Mouse (Mus musculus) E14TG2a.4 (cell line): ENCODE measurements at regions not wholly inside any gene's neighbourhood (a gene's known extent, or its start where the extent isn't known, plus 50 kb on each side); places are given as distances from the start of the nearest gene placed in this dataset.

Experiments used
- CTCF ChIP-seq: conservative IDR thresholded peaks from 2 replicates; pipeline ENCODE4 v1.5.1; 2014; ENCODE audit warnings: low read length
- NANOG ChIP-seq: IDR thresholded peaks from 2 replicates; pipeline ENCODE4 v1.6.1; 2014; ENCODE audit warnings: borderline replicate concordance, low read length, mixed read lengths

DNA sequence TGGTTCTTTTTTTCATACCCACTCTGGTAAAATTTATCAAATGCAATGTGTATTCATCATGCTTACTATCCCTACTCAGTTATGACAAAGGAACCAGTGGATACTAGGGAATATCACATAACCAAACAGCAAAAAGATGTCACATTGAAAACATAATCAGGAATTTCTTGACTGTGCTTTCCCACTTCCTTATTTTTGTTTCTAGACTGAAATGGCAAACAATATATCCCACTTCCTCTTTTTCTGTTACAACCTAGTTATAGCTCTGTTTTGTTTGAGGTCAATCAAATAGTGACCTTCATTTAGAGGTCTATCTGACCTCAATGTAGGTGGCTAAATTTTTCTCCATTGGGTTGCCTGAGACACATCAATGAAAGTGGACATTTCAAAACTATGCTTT, 359.9 kb downstream of the Gja1 start:
- TF ChIP-seq CTCF: no peak
- TF ChIP-seq NANOG: no peak
